Mouse (Mus musculus): ENCODE measurements around the gene Dhx29.
"Not testable (repeated sequence)": the region's sequence is repeated elsewhere in the genome, so short reads cannot be mapped to it uniquely, and the experiment has no call there.

DNA sequence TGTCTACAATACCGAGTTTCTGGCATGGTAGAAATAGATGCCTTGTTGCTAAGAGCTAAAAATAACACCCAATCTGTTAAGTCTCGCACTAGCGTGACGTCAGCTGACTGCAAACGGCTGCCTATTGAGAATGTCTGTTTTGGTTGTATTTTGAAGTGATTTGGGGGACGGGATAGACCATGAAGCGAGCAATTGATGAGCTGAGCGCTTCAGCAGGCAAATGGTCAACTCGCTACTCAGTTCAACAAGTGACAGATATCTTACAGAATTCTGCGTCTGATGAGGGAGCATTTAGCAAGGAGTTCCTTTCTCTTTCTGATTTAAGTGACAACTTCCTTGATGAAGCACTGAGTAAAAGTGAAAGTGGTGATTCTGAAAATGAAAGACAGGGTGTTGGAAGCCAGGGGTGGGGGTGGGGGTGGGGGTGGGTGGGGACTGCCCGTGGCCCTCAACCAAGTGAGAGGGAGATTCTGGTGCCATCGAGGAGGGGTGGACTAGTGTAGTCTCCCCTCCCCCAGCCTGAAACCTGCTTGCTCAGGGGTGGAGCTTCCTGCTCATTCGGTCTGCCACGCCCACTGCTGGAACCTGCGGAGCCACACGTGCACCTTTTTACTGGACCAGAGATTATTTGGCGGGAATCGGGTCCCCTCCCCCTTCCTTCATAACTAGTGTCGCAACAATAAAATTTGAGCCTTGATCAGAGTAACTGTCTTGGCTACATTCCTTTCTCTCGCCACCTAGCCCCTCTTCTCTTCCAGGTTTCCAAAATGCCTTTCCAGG lies 86.1 kb downstream of the Dhx29 start:
- TF ChIP-seq GATA1 (IDR thresholded peaks at IDR 0.05; ENCODE audit: borderline replicate concordance, low read length); FLI1 (IDR thresholded peaks at IDR 0.05; ENCODE audit: low read length): not testable (repeated sequence)
